Mouse (Mus musculus) embryonic fibroblast, embryonic 13.5 days (primary cell): ENCODE results near the gene Palld. TPM values are rescaled to one million over a fixed set of nuclear protein-coding genes. Genes with fewer than 3 reads are reported as not detected.

Experiments used
- H3K27ac ChIP-seq: 2 replicates; pipeline ENCODE4 v1.5.1; 2012; ENCODE audit warnings: low read length, control low read depth, inconsistent platforms; ENCODE audit not compliant: insufficient read depth
- H3K4me1 ChIP-seq: 2 replicates; pipeline ENCODE4 v1.6.1; 2011; ENCODE audit warnings: low read length; ENCODE audit not compliant: control insufficient read depth, insufficient read depth
- H3K4me3 ChIP-seq: 2 replicates; pipeline ENCODE4 v1.5.1; 2011; ENCODE audit warnings: mild to moderate bottlenecking, control low read depth, low read length; ENCODE audit not compliant: insufficient read depth
- CTCF ChIP-seq: IDR thresholded peaks from 2 replicates; pipeline ENCODE4 v1.5.1; 2011; ENCODE audit warnings: mild to moderate bottlenecking, control low read depth, low read length, moderate library complexity, borderline replicate concordance; ENCODE audit not compliant: insufficient read depth
- POLR2A ChIP-seq: IDR thresholded peaks from 2 replicates; pipeline ENCODE4 v1.6.1; 2011; ENCODE audit warnings: low read depth, mild to moderate bottlenecking, control low read depth, low read length, moderate library complexity
- polyA plus RNA-seq: library from polyadenylated mRNA; stranded (reverse); fragments of >200 nt; gene quantifications from 2 replicates; pipeline ENCODE4 v1.2.4, GENCODE M21; 2011; ENCODE audit warnings: low read depth; ENCODE audit not compliant: missing spikeins, insufficient read length

Palld gene
- polyA plus RNA-seq, 1 experiment: 228 TPM

DNA sequence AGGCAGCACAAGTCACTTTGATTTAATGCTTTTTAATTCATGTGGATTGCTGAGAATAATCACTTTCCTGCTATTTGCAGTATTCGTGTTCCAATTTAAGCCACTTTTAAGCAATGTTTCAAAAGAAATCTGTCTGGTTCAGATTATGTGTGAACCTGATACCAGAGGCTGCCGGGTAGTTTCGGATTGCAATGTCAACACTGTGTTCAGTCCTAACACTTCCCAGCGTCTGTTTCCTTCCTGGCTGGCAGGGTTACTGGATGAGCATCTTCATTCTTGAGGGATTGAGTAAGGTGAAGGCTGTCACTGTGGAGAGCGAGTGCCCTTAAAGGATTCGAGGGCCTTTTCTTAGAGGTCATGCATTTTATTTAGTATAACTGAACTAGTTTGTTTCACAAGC is 71.7 kb downstream of the Palld start:
- H3K4me1 ChIP-seq: peaks cover 10% of the 10 kb centered on the region
- no peak overlapping the region for H3K4me3 ChIP-seq
- H3K27ac ChIP-seq: no peak overlapping the region
- TF ChIP-seq CTCF: no peak
- no peak for TF ChIP-seq POLR2A

DNA sequence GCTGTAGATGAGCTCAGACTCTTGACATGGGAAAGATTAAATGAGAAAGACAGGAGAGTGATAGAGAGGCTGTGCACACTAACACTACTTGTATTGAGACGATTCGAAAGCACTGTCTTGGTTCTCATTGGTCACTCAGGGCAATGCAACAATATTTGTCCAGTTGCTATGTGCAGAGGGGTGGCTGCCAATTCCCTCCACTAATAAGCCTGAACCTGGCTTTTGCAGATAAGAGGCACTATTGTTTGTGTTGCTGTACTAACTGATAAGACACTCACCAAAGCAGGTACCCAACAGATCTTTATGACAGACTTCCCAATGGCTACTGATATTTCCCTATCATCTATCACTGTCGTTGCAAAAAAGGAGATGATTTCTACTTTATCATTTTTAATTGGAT is 77.9 kb downstream of the Palld start:
- no peak for TF ChIP-seq POLR2A
- TF ChIP-seq CTCF: no peak
- no peaks in the 10 kb centered on the region for H3K4me1 ChIP-seq
- H3K27ac ChIP-seq: no peak overlapping the region
- no peak overlapping the region for H3K4me3 ChIP-seq

DNA sequence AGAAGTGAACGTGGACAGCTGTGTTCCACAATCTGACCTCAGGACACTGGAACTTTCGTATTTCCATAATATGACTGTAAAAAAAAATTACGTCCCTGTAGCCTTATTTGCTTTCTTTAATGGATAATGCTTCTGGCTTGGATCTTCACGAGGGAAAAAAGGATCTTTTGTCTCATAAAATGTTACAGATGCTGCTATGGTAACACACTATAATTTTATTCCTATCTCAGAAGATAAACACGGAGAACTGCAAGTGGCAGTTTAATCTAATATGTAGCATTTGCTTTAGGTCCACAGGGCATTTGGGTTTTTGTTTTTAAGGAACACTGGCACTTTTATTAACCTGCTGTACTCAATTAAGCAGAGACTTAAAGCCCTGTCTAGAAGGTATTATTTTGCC is 79.3 kb downstream of the Palld start:
- no peak for TF ChIP-seq POLR2A
- TF ChIP-seq CTCF: no peak
- H3K4me1 ChIP-seq: no peaks in the 10 kb centered on the region
- no peak overlapping the region for H3K27ac ChIP-seq
- H3K4me3 ChIP-seq: no peak overlapping the region

DNA sequence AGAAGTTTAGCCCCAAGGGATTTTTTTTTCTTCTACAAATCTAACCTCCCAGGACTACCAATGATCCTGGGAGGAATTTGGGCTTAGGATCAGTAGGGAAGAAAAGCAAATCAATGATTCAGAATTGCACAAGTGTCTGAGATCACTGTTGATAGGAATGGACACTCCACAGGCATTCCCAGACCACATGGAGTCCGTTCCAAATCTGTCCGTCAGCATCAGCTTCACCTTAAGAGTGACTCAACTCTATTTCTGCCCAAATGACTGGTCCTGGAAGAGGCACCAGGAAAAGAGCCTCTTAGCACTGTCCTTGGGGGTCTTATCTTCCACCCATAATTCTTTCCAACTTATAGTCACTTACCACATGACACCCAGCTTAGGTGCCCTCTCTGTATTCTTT is 98.7 kb downstream of the Palld start:
- 0 out of 2 replicates have a peak overlapping the region, but pooled peaks have one; percentile 34 for H3K27ac ChIP-seq
- TF ChIP-seq CTCF (no peak), POLR2A (no peak)
- H3K4me1 ChIP-seq: peaks cover 15% of the 10 kb centered on the region
- no peak overlapping the region for H3K4me3 ChIP-seq

DNA sequence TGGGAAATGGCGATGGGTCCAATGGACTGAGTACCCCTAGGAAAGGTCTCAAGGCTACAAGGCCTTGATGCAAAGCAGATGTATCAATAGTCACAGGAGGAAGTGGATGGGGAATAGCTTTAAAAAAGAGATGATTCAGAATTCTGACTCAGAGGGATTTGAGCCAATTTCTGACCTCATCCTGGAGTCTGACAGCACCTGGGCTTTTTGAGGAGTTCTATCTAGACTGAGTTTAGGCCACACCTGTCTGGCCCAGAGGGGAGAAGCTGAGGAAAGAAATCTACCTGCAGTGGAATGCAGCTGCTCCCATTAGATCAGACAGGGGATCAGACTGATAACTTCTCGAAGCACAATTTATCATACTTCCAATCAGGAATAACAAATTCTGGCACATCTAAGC is 99.7 kb downstream of the Palld start:
- peaks cover 15% of the 10 kb centered on the region for H3K4me1 ChIP-seq
- H3K27ac ChIP-seq: no peak overlapping the region
- H3K4me3 ChIP-seq: no peak overlapping the region
- TF ChIP-seq POLR2A: no peak
- no peak for TF ChIP-seq CTCF

DNA sequence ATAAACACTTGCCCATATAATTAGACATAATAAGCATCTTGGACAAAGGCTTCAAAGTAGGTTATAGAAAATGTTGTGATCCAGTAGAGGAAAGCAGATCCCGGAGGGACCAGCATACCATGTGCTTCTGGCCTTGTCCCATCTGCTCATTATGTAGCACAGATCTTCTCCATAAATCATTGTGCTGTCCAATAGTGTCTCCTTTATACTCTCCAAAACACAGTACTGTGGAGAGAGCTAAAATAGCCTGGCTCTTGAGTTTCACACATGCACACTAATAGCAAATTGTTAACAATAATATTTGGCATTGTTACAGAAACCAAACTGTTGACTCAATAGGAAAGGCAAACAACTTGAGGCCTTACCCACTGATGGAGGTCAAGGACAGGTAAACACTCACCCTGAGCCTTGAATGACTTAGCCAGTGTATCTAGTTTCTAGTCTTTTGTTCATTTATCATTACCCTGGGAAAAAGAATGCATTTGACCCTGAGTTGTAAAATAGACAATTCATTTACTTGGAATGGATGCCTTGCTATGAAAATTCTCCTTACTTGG is 105.0 kb downstream of the Palld start:
- TF ChIP-seq POLR2A (no peak), CTCF (no peak)
- Histone ChIP-seq H3K4me1 (0 out of 2 replicates have a peak, but pooled peaks cover 2% of the 10 kb centered on the region), H3K4me3 (no peak overlapping the region)

DNA sequence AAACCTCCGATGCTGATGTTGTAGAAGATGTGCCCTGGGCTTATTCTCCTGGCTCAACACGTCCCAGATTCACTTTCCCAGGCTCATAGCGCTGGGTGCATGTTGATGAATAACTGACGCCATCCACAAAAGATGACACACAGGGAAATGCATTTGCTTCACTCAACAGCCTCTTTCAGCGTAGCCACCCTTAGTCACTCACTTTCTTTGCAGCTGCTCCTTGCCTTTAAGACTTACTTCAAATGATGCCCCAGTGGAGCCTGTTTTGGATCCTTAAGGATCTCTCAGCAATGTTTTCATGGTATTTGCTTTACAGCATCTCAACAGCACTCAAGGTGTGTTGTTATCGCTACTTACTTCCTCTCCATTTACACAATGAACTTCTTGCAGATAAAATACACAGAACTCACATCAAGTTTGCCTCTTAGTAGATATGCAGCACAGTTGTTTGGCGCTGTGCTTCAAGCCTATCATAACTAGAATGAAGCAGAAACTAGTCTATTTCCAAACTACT is 105.9 kb downstream of the Palld start:
- H3K27ac ChIP-seq: no peak overlapping the region
- H3K4me1 ChIP-seq: no peaks in the 10 kb centered on the region
- no peak for TF ChIP-seq POLR2A
- TF ChIP-seq CTCF: no peak
- no peak overlapping the region for H3K4me3 ChIP-seq

More for the DNA sequence above, 105.0 kb downstream of the Palld start:
- H3K27ac ChIP-seq: no peak overlapping the region

DNA sequence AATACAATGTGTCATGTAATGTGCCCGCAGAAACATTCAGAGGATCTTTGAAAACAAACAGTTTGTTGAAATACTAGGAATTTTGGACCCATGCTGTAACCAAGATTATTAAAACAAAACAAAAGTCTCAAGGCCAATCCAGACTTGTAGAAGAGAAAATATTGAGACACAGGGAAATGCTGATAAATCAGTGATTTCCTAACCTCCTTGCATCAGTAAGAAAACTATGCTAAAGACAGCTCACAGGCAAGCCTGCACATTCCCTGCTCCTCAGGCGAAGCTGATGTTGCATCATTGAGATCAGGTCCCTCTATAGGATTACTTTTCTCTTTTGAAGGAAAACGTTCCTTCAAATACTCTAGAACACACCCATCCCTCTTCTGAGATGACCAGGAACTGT is 112.5 kb downstream of the Palld start:
- Histone ChIP-seq H3K27ac (no peak overlapping the region), H3K4me3 (no peak overlapping the region), H3K4me1 (peaks cover 2% of the 10 kb centered on the region; the same call in 1 of the 2 replicates)
- TF ChIP-seq POLR2A: no peak
- no peak for TF ChIP-seq CTCF

DNA sequence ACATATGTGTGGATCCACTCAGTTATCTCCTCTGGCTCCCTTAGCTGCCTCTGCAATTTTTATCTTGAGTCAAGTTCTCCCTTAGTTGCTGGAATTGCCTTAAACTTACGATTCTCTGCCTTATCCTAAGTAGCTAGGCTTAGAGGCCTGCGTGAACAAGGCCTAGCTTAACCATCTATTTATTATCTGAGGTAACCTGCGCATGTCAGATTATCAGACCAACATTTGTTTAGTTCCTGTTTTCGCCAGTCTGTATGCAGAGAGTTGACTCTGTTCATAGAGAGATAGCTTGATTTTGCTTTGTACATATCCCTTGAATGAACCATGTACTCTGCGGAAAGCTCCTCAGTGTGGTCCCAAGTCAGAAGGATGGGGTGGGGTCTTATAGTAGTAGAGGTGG is 113.2 kb downstream of the Palld start:
- no peak overlapping the region for H3K27ac ChIP-seq
- H3K4me1 ChIP-seq: peaks cover 2% of the 10 kb centered on the region; the same call in 1 of the 2 replicates
- H3K4me3 ChIP-seq: no peak overlapping the region
- TF ChIP-seq POLR2A (no peak), CTCF (no peak)

DNA sequence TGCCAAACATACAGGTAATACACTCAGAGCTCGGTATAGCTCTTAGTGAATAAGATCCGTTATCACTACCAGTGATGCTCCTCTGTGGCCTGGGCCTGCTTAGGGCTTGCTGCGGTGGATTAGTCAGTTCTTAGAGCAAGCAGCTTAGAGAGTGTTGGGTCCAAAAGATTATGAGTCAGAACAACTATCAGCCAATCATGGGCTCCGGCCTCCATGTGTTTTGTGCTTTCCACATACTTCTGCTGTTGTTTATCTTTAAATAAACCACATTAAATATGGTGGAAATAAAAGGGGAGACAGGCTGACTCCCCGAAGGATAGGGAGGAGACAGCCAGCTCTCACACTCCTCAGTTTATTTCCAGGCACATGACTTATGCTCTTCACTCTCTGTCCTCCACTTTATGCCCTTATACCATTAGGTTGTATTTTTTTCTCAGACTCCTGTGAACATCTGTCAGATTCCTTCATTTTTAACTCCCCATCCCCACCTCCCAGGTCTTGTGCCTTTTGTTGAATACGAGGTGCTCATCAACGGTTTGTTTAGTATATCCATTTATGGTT is 119.5 kb downstream of the Palld start:
- Histone ChIP-seq H3K4me3 (no peak overlapping the region), H3K27ac (no peak overlapping the region)
- TF ChIP-seq POLR2A (no peak), CTCF (no peak)

More for the DNA sequence above, 119.5 kb downstream of the Palld start:
- H3K4me1 ChIP-seq: no peaks in the 10 kb centered on the region
